Mouse (Mus musculus) heart, embryonic 11.5 days (tissue): ENCODE data around the gene Aldh1a3. TPM values are rescaled to one million over a fixed set of nuclear protein-coding genes. Genes with fewer than 3 reads are reported as not detected.

Source experiments
- ATAC-seq: fragments of 200-750 bp; cut with Nextera tagmentation; replicated peaks from 2 replicates; pipeline ENCODE4 v1.8.0; 2017; ENCODE audit warnings: moderate library complexity; ENCODE audit not compliant: insufficient number of reproducible peaks, low FRiP score, low TSS enrichment
- H3K27ac ChIP-seq: fragments of 300-500 bp; sonication (generic); 2 replicates; pipeline ENCODE4 v1.5.1; 2014; ENCODE audit warnings: mild to moderate bottlenecking, low read depth, low read length
- H3K27me3 ChIP-seq: fragments of 300-500 bp; sonication (generic); 2 replicates; pipeline ENCODE4 v1.6.1; 2014; ENCODE audit warnings: mild to moderate bottlenecking, low read length, mixed read lengths; ENCODE audit not compliant: control insufficient read depth, insufficient read depth
- H3K36me3 ChIP-seq: fragments of 300-500 bp; sonication (generic); 2 replicates; pipeline ENCODE4 v1.6.1; 2014; ENCODE audit warnings: mild to moderate bottlenecking, low read length, moderate library complexity, mixed read lengths; ENCODE audit not compliant: control insufficient read depth, insufficient read depth
- H3K4me1 ChIP-seq: fragments of 300-500 bp; sonication (generic); 2 replicates; pipeline ENCODE4 v1.6.1; 2014; ENCODE audit warnings: low read length; ENCODE audit not compliant: control insufficient read depth, insufficient read depth
- H3K4me2 ChIP-seq: fragments of 300-500 bp; sonication (generic); 2 replicates; pipeline ENCODE4 v1.6.1; 2014; ENCODE audit warnings: mild to moderate bottlenecking, moderate library complexity
- H3K4me3 ChIP-seq: fragments of 300-500 bp; sonication (generic); 2 replicates; pipeline ENCODE4 v1.5.1; 2014; ENCODE audit warnings: low read depth, low read length
- H3K9ac ChIP-seq: fragments of 300-500 bp; sonication (generic); 2 replicates; pipeline ENCODE4 v1.6.1; 2014; ENCODE audit warnings: mild to moderate bottlenecking, low read depth, low read length, moderate library complexity
- H3K9me3 ChIP-seq: fragments of 300-500 bp; sonication (generic); replicated peaks from 2 replicates; pipeline ENCODE4 v1.6.1; 2016; ENCODE audit warnings: low read length; ENCODE audit not compliant: control insufficient read depth
- WGBS: fragments of 180-500 bp; shearing (Covaris S2); extraction: QIAGEN DNeasy Blood & Tissue Kit; methylation state at CpG from one replicate; pipeline ENCODE4 v1.1.7; 2014; ENCODE audit not compliant: insufficient replicate concordance; 5-methylcytosine and 5-hydroxymethylcytosine counted together
- polyA plus RNA-seq: library from polyadenylated mRNA; unstranded; fragments of >200 nt; fragmentation: Nextera tagmentation; extraction: Ambion mirVana; gene quantifications from 2 replicates; pipeline ENCODE4 v1.2.1, GENCODE M21; 2014

The Aldh1a3 gene
- polyA plus RNA-seq, 1 experiment from 2014 or later: 0.56 TPM

- WGBS: 65% methylated on average over 15 of the region's 15 CpGs
- H3K4me2 ChIP-seq: peak overlapping the region; percentile 14; the same call in 1 of the 2 replicates
Measured at GRCm38 (mm10) chr7:66448786-66449540, 21.6 kb upstream of the Aldh1a3 start.

DNA sequence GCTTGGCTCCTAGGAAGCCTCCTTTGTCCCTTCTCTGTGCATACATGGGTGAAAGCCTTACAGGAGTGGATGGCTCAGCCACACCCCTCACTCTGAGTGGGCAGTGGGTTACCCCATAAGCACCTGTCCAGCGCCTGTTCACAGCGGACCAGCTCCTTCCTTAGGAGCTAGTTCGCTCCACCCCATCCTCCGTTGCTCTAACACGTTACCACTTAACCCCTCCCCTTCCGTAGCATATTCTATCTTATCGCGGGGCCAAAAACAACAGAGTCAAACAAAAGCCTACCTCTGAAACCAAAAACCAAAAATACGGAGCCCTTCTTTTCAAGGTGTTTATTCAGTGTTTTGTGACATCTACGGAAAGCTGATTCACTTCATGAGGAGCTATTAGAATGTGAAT, 21.0 kb upstream of the Aldh1a3 start:
- no peak overlapping the region for H3K9ac ChIP-seq
- H3K4me1 ChIP-seq: 0 out of 2 replicates have a peak, but pooled peaks cover 2% of the 10 kb centered on the region
- H3K36me3 ChIP-seq: no peaks in the 10 kb centered on the region
- no peak overlapping the region for H3K27ac ChIP-seq
- ATAC-seq: 0 out of 2 replicates have a peak, but pooled peaks have one; percentile 25
- H3K9me3 ChIP-seq: no peaks in the 10 kb centered on the region
- H3K4me3 ChIP-seq: no peak overlapping the region
- peak overlapping the region; percentile 14; the same call in 1 of the 2 replicates for H3K4me2 ChIP-seq
- no peaks in the 10 kb centered on the region for H3K27me3 ChIP-seq
- 41% methylated on average over 10 of the region's 10 CpGs for whole genome bisulfite sequencing

More at GRCm38 (mm10) chr7:66448786-66449540, 21.6 kb upstream of the Aldh1a3 start:
- H3K9me3 ChIP-seq: no peaks in the 10 kb centered on the region
- no peak overlapping the region for H3K4me3 ChIP-seq
- no peaks in the 10 kb centered on the region for H3K36me3 ChIP-seq
- H3K27me3 ChIP-seq: no peaks in the 10 kb centered on the region
- 0 out of 2 replicates have a peak, but pooled peaks cover 2% of the 10 kb centered on the region for H3K4me1 ChIP-seq
- H3K9ac ChIP-seq: no peak overlapping the region
- no peak for ATAC-seq
- no peak overlapping the region for H3K27ac ChIP-seq

DNA sequence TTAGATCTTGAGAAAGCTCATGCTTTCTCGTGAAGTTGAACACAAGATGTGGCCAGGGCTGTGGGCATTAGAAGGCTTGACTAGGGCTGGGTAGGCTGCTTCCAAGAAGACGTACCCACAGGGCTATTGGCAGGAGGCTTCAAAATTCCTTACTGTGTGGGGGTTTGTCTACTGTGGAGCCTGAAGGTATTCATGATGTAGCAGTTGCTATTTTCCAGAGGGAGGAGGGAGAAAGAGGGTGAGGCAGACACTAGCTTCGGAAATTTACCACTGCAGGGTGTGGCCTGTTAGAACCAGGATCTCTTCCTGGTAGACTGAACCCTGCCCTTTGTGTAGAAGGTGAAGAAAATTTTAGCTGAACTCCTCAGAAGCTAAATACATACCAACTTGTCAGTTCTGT, 19.5 kb upstream of the Aldh1a3 start:
- Histone ChIP-seq H3K27ac (no peak overlapping the region), H3K9me3 (no peaks in the 10 kb centered on the region), H3K27me3 (no peaks in the 10 kb centered on the region), H3K4me2 (no peak overlapping the region), H3K36me3 (no peaks in the 10 kb centered on the region), H3K4me3 (no peak overlapping the region), H3K4me1 (0 out of 2 replicates have a peak, but pooled peaks cover 2% of the 10 kb centered on the region), H3K9ac (no peak overlapping the region)
- WGBS: 64% methylated on average over 3 of the region's 3 CpGs
- ATAC-seq: no peak

GRCm38 (mm10) chr7:66445117-66445905, 18.0 kb upstream of the Aldh1a3 start:
- H3K9ac ChIP-seq: no peak overlapping the region
- H3K4me1 ChIP-seq: 0 out of 2 replicates have a peak, but pooled peaks cover 2% of the 10 kb centered on the region
- no peak overlapping the region for H3K27ac ChIP-seq
- no peaks in the 10 kb centered on the region for H3K36me3 ChIP-seq
- WGBS: 30% methylated on average over 11 of the region's 11 CpGs
- no peak overlapping the region for H3K4me3 ChIP-seq
- H3K4me2 ChIP-seq: no peak overlapping the region
- ATAC-seq: no peak
- H3K27me3 ChIP-seq: no peaks in the 10 kb centered on the region
- no peaks in the 10 kb centered on the region for H3K9me3 ChIP-seq

DNA sequence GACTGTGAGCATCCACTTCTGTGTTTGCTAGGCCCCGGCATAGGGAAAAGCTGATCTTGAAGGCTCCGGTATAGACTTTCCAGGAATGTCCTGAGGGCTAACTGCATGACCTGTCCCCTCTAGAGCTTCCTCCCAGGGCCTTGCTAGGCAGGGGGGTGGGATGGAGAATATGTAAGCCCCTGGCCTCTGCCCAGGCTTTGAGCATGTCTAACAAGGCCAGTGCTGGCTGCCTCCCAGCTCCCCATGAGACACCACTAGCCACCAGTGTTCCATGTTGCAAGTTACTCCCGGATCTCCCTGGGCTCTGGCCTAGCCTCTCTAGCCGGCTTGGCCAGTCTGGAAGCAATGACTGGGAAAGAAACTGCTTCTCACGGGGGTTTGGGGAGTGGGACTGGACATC, 17.4 kb upstream of the Aldh1a3 start:
- Histone ChIP-seq H3K36me3 (no peaks in the 10 kb centered on the region), H3K9me3 (no peaks in the 10 kb centered on the region), H3K9ac (no peak overlapping the region), H3K4me1 (no peaks in the 10 kb centered on the region), H3K4me3 (no peak overlapping the region), H3K27me3 (no peaks in the 10 kb centered on the region), H3K4me2 (no peak overlapping the region), H3K27ac (no peak overlapping the region)
- WGBS: 58% methylated on average over 5 of the region's 5 CpGs
- no peak for ATAC-seq

DNA sequence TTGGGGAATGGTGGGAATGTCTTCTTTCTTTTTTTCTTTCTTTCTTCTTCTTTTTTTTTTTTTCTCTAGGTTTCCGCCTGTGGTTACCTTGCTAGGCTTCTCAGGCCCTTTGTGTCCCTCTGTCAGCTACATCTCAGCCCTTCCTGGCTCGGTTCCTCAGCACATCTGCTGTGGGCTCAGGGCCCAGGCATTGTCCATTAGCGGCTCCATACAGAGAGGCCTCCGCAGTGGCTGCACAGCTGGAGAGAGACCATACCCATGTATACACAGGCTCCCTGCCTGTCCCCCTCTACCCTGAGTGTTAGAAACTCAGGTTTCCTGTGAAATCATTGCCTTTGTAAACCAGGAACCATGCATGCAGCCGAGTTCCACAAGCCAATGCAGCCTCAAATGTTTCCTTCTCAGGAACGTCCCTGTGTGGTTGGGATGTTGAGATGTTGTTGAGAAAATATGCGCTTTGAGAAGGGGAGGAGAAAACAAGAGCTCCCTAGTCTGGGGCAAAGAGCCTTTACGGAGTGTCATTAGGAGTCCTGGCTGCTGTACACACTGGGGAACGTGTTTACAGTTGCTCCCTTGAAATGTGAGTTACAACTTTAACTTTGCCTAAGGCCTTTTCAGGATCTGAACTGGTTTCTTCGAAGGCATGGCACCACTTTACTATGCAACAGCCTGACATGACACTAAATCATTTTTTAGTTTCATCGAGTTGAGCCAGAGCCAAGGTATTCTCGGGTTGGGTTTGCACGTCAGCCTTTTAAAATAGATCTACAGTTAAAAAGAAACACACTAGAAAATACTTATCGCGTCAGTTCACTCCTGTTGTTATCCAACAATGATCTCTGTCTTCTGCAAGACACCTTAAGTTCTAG, 15.4 kb upstream of the Aldh1a3 start:
- 67% methylated on average over 15 of the region's 15 CpGs for WGBS
- Histone ChIP-seq H3K27ac (no peak overlapping the region), H3K36me3 (no peaks in the 10 kb centered on the region), H3K4me1 (peaks cover 11% of the 10 kb centered on the region; the same call in 1 of the 2 replicates), H3K4me3 (no peak overlapping the region), H3K27me3 (no peaks in the 10 kb centered on the region), H3K9me3 (no peaks in the 10 kb centered on the region), H3K9ac (no peak overlapping the region), H3K4me2 (no peak overlapping the region)
- ATAC-seq: no peak

GRCm38 (mm10) chr7:66438787-66439669, 11.7 kb upstream of the Aldh1a3 start:
- H3K9ac ChIP-seq: no peak overlapping the region
- no peaks in the 10 kb centered on the region for H3K36me3 ChIP-seq
- H3K27ac ChIP-seq: no peak overlapping the region
- 0 out of 2 replicates have a peak, but pooled peaks cover 5% of the 10 kb centered on the region for H3K27me3 ChIP-seq
- H3K4me1 ChIP-seq: peaks cover 11% of the 10 kb centered on the region; the same call in 1 of the 2 replicates
- no peak overlapping the region for H3K4me3 ChIP-seq
- WGBS: 56% methylated on average over 12 of the region's 12 CpGs
- no peak for ATAC-seq
- H3K9me3 ChIP-seq: no peaks in the 10 kb centered on the region
- no peak overlapping the region for H3K4me2 ChIP-seq
